Mouse (Mus musculus) urinary bladder, postnatal 36 days (tissue): ENCODE measurements around the gene Zcchc8.
"Not testable (repeated sequence)": the region's sequence is repeated elsewhere in the genome, so short reads cannot be mapped to it uniquely, and the experiment has no call there.

Experiments used
- DNase-seq, 2 experiments: peaks; one replicate each; pipeline ENCODE4 v3.0.0; 2022; ENCODE audit warnings: low spot score in 2 of 2, mixed read lengths in 1 of 2

Gene Zcchc8

DNA sequence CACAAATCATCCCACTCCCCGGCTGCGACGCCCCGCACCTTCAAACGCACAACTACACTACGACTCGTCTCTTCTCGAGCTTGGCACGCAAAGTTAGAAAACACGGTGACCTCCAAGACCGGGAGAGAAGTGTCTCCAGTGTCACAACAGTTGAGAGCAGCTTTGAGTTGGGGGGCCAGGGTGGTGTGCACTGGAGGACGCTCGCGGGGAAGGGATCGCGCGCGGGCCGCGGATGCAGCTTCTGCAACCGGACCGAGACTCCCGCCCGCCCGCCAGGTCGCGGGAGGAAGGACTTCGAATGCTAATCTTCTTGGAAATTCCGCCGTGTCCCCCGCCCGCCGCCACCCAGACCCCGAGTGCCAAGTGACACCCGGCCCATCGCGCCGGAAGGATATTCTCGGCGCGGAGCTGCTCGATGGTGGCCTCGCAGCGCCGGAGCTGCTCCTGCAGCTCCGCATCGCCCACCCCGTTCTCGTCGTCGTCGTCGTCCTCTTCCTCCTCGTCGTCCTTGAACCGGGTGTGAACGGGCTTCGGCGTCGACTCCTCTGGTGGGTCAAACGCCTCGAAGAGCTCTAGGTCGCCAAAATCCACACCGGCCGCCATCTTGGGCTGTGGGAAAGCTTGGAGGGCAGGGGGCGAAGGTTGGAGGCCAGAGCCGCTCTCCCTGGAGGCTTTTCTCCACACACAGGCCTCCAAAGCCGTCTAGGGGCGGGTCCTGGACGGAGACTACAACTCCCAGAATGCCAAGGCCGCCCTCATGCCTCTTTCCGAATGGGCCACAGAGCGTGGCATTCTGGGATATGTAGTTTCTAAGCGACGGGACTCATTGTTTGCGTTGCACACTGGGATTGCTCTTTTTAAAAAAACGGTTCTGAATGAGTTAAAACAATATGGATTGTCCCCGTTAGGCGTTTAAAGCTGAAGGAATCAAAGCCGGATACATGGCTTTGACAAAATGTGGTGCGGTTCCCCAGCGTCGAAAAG lies at the start of gene Zcchc8:
TSS of gene Zcchc8 (minus strand) at position 773 of the 984 bp plus-strand sequence.
- DNase-seq, result peak; percentile 92 to 96

DNA sequence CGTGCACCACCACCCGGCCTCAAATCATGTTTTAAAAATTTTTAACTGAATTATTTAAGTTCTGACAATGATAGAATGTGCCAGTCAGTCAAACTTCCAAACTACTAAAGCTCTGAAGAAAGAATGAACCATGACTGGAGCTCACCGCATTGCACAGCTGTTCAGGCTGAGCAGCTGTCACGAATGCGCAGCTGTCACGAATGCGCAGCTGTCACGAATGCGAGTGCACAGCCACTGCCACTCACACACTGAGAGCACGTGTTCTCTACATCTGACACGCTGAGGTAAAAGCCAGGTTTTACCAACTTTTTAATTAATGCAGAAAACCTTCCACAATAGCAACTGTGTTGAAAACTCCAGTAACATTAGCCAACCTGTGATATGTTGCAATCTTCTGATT lies 45.6 kb upstream of the Zcchc8 start:
- DNase-seq, result not testable (repeated sequence)

DNA sequence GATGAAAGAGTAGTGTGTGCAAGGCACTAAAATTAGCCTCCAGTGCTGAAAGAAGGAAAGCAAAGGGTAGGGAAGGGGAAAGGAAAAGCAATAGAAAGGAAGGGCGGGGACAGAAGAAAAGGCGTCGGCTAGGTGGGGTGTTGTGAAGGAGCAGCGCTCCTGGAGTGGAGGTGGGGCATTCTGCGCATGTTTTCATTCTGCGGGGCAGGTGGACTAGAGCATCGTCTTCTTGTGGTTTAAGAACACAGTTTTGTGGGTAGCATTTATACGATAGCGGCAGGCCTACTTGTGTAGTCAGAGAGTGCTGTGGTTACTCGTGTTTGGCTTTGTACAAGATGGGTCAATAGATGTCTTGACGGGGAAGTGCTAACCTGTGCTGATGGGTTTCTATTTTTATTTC lies 44.6 kb upstream of the Zcchc8 start:
- no peak for DNase-seq

DNA sequence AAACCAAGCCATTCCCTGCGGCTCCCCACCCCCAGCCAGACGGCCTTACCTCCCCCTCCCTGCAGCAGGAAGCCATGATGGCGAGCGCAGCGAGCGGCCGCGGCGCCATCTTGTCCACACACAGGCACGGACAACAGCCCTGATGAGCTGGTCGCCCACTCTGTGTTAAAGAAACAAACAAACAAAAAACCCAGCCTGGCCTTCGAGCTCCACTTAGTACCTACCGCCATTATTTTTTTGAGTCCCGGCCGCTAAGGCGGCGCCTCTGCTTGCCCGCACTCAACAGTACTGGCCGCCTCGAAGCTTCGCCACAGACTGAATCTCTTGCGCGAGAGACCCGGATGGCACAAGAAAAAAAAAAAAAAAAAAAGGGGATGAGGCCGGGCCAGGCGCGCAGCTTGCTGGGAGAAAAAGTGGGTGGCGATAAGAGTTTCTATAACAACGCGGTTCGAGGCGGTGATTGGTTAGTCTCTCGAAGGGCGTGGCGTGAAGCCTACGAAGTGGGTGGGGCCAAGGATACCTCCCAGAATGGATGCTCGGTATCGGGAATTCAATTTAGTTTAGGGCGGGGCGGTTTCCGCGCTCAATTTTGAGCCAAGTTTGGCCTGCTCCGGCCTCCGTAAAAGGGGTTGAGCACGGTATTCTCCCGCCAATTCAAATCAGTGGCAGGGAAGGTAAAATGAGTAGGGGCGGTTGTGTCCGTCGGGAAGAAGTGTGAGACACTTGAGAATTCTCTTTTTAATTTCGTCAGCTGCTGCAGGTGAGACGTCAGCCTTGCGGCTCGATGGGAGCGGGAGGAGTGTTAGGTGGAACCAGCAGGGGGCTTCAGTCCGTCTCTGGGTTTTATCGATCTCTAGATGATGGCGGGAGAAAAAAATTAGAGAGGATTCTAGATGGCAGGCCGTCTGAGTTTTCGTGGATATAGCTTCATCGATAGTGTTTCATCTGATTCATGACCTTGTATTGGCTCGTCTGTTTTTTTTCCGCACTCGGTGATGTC lies 28.5 kb upstream of the Zcchc8 start, which contains the start of the genes Rsrc2 and Kntc1:
TSS of gene Rsrc2 (minus strand) at position 350 of the 1,000 bp plus-strand sequence.
TSS of gene Kntc1 (plus strand) at position 652 of the 1,000 bp plus-strand sequence.
- DNase-seq, result peak; percentile 99

DNA sequence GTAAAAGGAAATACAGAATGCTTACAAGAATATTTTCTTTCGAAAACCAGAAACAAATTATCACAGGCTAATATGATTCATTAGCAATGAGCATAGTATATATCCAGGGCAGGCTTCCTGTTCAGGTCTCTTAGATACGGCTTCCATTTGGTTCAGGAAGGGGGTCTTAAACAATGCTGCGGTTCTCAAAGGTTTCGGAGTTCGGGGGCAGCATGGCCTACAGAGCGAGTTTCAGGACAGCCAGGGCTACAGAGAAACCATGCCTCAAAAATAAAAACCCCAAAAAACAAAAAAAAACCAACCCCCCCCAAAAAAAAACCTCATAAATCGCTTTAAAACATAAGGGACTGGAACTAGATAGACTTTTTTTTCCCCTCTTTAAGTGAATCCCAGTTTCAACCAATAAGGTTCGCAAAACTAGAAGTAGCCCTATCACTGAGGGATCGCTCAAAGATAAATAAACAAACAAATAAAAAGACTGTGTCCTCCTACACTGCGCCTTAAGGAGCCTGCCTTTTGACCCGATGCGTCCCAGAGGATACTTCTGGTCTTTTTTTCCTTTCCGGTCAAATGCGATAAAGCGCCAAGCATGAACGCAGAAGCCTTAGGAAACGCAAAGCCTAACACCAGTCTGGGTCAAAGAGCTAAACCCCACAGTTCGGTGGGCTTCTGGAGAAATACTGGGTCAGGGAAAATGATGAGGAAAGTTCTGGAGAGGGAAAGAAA lies 27.6 kb upstream of the Zcchc8 start:
- DNase-seq, result no peak

DNA sequence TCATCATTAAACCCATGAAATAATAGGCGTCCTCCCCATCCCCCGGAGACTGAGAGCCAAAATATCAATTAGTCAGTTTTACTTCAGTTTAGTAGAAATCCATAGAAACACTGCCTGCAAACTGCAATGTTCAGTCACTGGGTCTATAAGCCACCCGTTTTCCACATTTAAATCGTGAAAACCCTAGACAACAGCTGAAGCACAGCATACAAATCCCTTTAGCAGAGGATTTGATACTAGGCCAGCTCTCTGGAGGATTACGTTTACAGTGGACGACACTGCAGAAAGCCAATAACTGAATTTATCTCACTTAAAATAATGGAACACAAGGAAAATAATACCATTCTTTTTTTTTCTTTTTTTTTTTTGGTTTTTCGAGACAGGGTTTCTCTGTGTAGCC lies 26.7 kb upstream of the Zcchc8 start:
- no peak for DNase-seq

DNA sequence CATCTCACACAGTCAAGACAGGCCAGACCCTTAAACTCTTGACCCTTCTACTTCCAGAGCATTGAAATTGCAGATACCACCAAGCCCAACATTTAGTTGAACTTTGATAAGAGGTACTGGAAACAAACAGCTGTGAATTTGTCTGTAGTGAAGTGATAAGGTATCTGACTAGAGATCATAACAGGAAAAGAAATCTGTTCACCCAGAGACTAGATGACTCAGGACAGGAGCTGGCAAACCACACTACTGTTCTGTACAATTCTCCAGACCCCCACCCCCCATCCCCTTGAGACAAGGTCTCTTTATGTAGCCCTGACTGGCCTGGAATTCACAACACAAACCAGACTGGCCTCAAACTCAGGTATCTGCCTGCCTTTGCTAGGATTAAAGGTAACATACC lies 25.4 kb upstream of the Zcchc8 start:
- DNase-seq, result no peak

DNA sequence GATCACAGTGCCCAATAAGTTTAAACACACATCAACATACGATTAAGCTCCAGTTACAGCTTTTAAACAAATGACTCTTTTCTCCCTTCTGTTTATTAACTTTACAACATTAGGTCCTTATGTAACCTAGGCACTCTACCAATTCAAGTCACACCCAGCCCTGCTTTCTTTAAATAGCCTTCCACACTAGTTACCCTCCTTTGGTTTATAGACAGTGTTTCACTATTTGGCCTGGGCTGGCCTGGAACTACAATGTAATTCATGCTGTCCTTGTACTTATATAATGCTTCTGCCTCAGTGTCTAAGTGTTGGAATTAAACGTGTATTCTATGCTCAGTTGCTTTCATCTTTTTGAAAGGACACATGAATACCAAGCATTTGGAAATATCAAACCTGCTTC lies 23.5 kb upstream of the Zcchc8 start:
- no peak for DNase-seq

DNA sequence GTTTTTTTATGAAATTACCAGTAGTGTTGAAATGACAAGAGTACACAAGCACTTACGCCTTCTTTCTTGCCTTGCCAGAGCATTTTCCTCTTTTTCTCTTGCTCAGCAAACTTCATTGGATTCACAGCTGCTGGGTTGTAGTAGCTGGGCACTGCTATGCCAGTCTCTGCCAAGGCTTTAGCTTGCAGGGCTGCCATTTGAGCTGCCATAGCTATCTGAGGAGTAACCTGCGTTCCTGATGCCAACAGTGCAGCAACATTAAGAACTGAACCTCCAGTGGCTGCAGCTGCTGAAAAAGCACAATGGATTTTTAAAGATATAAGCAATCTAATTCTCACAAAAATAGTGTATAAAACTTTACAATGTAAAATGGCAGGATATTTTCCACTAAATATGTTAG lies 10.1 kb upstream of the Zcchc8 start:
- no peak for DNase-seq

DNA sequence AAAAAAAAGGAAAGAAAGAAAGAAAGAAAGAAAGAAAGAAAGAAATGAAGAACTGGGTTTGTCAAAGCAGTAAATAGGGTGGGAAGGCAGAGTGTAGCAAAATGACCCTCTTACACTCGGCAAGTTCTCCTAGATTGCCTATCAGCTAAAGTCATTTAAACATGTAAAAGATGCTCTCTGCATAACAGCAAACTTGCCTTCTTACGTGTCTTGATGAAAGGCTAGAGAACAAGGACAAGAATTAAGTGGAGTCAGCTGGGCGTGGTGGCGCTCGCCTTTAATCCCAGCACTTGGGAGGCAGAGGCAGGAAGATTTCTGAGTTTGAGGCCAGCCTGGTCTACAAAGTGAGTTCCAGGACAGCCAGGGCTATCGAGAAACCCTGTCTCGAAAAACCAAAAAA lies 2.9 kb upstream of the Zcchc8 start:
- DNase-seq, result not testable (repeated sequence)

DNA sequence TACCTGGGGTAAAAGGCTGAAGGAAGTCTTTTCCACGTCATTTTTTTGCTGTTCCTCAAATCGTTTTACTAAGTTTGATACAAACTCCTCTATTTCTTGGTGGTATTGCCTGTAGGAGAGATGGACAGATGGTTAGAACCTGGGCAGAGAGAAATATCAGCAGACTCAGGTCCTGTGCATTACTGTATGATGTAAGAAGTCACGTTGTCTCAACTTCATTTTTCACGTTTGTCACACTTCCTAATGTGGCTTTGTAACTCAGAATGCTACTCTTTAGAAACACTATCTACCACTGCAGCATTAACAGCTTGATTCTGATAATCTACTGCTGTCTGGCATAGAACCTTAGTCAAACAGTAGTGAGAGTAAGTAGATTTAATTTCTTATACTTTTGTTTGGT lies 6.3 kb downstream of the Zcchc8 start:
- DNase-seq, result no peak

DNA sequence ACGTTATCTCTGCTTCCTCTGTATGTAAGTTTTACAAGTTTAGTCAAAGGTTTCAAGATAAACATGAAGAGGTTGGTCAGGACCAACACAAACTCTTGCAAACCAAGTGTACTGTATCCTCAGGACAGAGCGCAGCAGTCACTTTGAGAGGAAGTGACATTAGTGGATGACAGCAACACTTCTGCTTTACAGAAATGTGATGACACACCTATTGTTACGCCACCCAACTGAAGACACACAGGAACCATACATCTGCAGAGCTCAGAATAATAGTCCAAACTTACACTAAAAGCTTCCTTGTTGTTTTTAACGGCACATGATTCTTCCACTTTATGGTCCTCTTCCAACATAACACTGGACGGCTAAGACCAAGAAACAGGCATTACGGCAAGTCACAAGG lies 7.1 kb downstream of the Zcchc8 start:
- no peak for DNase-seq

DNA sequence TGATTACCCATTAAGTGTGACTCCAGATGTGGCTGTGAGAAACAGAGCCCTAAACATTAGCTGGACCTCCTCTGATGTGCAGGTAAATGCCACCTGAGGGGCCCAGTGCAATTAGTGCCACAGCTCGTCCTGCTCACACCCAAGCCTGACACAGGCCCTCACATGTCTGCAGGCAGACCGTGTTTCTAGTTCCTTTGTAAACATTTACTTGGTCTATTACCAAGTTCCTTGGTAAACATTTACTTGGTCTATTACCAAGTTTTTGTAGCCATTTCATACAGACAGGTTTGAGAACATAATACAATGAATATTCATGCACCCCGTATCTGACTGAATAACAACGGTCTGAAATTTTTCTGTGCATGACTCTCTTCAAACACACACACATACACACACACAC lies 11.3 kb downstream of the Zcchc8 start:
- peak in 1 of 2 experiments; percentile 36 for DNase-seq

DNA sequence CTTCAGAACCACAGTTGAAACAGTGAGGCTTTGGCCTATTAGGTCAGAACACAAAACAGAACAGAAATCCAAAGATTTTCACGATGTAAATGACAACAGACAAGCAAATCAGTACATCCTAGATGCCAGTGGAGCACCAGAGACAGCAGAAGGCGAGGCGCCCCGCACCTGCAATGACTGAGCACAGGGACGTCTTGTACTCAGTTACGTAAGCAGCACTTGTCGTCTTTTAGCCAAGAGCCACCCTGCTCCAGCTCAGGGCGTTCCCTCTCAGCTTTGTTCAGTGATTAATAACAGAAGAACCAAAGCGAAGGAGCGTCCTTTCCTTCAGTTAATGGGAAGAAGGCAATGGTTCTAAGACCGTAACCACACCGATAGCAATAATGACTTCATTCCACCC lies 12.3 kb downstream of the Zcchc8 start:
- no peak for DNase-seq

DNA sequence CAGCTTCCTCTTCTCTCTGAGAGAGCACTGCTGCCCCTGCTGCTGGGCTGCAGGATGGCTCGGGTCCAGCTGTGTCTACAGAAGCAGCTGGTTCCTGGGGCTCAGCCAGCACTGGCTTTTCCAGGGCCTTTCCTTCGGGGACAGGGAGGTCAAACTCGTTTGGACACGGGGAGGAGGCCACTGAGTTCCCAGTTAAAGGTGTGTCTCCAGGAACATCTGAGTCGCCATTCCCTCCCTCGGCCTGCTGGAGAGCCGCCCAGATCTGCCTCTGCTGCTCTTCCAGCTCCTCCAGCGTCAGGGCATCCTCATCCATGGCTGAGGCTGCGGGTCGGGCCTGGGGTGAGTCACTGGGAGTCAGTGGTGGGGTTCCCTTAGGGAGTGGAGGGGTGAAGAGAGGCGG lies 20.3 kb downstream of the Zcchc8 start:
- DNase-seq, result peak in 1 of 2 experiments; percentile 66

DNA sequence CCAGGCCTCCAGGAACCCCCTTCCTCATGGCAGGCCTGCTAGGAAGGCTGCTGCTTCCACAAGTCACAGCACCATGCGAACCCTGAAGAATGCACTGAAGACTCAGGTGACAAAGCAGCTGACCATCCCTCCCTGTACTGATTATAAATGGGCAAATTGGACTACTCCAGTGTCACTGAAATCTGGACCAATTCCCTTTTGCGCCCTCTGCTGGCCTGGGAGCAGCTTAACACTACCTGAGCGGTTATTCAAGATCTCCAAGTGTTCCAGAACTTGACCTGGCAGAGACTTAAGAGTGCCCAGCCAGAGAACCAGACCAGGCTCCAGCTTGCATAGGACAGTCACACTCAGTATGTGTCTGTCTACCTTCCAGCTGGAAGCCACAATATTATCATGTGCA lies 21.7 kb downstream of the Zcchc8 start:
- DNase-seq, result peak; percentile 70 to 77

DNA sequence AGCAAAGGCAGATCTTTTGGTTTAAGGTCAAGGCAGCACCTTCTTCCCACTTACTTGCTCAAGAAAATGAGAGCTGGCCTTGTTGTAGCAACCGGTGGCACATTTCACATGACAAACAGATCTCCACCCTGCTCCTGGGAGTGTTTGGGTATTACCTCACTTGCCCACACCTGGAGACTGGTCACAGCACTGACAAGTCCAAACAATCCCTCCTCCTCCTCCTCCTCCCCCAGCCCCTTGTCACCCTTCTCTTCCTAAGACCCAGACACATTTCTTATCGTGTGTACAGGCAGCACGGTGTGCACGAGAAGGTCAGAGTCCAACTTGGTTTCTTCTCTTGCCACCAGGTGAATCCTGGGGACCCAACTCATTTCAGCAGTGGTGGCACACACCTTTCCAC lies 23.9 kb downstream of the Zcchc8 start:
- peak in 1 of 2 experiments; percentile 45 for DNase-seq

DNA sequence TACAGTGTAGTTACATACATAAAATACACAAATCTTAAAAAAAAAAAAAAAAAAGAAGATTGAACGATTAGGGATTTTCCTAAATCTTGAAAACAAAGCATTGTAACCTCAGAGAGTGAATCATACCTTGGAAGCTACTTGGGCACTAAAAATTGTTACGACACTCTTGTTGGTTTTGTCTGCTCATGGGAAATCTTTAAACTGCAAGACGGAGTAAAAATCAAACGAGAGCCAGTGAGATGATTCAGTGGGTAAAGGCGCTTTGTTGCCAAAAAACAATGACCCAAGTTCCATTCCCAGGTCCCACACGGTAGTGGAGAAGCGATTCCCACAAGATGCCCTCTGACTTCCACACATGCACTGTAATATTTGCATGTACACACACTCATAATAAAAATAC lies 24.7 kb downstream of the Zcchc8 start:
- no peak for DNase-seq

DNA sequence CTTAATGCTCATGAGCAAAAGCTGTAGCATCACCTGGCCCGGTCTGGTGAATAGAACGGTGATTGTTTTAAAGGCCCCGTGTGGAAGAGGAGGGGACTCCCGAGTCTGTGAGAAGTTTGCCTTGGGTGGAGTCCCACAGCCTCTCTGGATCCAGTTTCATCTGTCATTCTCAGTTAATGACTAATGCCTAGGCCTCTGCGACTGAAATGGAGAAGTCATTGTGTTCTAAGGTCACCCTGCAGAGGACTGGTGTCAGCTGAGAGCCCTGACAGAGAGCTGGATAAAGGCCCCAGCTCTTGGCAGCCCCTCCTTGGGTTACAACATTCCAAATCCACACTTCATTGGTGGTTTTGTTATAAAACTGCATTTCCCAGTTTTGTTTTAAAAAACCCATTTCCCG lies 26.4 kb downstream of the Zcchc8 start:
- DNase-seq, result peak in 1 of 2 experiments; percentile 55

DNA sequence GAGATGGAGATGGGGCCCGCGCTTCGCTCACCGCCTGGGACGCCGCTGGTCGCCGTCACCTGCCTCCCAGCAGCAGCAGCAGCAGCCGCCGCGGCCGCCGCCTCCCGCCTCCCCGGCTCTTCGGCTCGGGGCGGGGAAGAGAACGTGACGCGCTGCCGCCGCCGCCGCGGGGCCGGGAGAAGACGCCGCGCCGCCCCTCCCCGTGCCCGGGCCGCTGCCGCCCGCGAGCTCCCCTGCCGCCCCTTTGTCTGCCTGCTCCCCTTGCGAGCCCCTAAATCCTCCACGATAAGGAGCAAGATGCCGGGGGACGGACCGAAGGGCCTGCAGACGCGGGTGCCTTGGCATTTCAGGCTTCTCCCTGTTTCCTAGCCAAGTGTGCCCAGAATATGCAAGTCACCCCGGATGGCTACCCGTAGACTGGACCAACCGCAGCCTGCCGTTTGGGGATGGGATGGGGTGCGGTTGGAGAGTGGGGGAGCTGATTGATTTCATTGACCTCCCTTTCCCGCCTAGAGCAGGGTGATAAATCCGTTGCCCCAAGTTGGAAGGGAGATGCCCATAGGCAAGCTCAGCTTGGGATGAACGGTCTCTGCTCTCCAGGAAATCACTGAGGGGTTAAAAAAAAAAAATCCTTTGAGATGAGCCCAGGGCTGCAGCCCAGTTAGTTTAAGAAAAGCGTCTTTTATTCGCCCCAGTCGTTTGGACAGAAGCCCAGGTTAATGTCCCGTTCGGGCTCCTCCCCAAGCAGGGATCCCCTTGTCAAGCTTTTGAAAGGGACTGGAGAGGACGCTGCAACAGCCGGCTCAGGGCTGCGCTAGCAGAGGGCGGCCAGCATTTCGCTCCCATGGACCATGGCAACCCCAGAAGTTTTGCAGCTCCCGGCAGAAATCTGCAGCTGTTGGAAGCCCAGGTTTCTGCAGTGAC lies 36.4 kb downstream of the Zcchc8 start, which contains the start of gene Clip1:
TSS of gene Clip1 (minus strand) at position 398 of the 924 bp plus-strand sequence.
- DNase-seq, result peak; percentile 62 to 70
